Mouse (Mus musculus): ENCODE measurements around the gene Muc13.

DNA sequence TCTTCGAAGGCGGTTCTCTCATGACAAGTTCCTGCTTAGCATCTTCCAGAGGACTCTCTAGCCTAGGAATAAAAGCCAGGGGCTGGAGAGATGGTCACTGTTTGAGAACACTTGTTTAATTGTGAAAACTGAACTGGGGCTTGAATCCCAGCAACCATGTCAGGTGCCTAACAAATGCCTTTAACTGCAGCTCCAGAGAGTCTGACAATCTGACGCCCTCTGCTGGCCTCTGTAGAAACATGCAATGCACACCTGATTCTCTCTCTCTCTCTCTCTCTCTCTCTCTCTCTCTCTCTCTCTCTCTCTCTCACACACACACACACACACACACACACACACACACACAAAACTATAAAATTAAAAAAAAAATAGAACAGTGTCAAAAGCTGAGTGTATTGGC, 16.2 kb downstream of the Muc13 start:
- TF ChIP-seq CTCF (IDR thresholded peaks at IDR 0.05; ENCODE audit: borderline replicate concordance, control insufficient read depth, extremely low read depth, insufficient read depth, low read length, poor library complexity) (no peak), POLR2A (IDR thresholded peaks at IDR 0.05; ENCODE audit: control insufficient read depth, extremely low read depth, insufficient read depth, low read length, poor library complexity) (no peak)
